Mouse (Mus musculus) myocyte (in vitro differentiated cells): Measurements from ENCODE around the gene Lamb2.

Experiments used
- E2F4 ChIP-seq: IDR thresholded peaks from one replicate; pipeline ENCODE4 v1.6.1; 2011; ENCODE audit warnings: mild to moderate bottlenecking, control low read depth, moderate library complexity; ENCODE audit not compliant: insufficient read depth
- MAX ChIP-seq: IDR thresholded peaks from one replicate; pipeline ENCODE4 v1.6.1; 2011; ENCODE audit warnings: low read depth, mild to moderate bottlenecking, control low read depth
- MYOD1 ChIP-seq, 3 experiments: IDR thresholded peaks; one replicate each; pipeline ENCODE4 v1.6.1; 2011; ENCODE audit warnings: control low read depth in 2 of 3, low read depth in 2 of 3, mild to moderate bottlenecking in 2 of 3, moderate library complexity in 1 of 3; ENCODE audit not compliant: insufficient read length in 2 of 3, control insufficient read depth in 1 of 3
- POLR2A ChIP-seq: IDR thresholded peaks from one replicate; pipeline ENCODE4 v1.6.1; 2011; ENCODE audit warnings: low read depth, mild to moderate bottlenecking, control low read depth, moderate library complexity; ENCODE audit not compliant: insufficient read length
- POLR2AphosphoS2 ChIP-seq: IDR thresholded peaks from one replicate; pipeline ENCODE4 v1.6.1; 2011; ENCODE audit warnings: low read depth, control low read depth; ENCODE audit not compliant: insufficient read length
- REST ChIP-seq: IDR thresholded peaks from one replicate; pipeline ENCODE4 v1.6.1; 2011; ENCODE audit warnings: mild to moderate bottlenecking, control low read depth, moderate library complexity; ENCODE audit not compliant: insufficient read depth, insufficient read length

- TF ChIP-seq REST (no peak), POLR2AphosphoS2 (no peak), POLR2A (no peak), MAX (no peak), E2F4 (no peak), MYOD1 (IDR thresholded peaks at IDR 0.05; ENCODE audit: control insufficient read depth in 1 of 3, insufficient read length in 2 of 3, low read depth in 2 of 3) (no peak)
Observed at GRCm38 (mm10) chr9:108489215-108489614, 9.7 kb downstream of the Lamb2 start.
